Comparison of ENCODE assay signal across 9 mouse cellular contexts in the genomic region with DNA sequence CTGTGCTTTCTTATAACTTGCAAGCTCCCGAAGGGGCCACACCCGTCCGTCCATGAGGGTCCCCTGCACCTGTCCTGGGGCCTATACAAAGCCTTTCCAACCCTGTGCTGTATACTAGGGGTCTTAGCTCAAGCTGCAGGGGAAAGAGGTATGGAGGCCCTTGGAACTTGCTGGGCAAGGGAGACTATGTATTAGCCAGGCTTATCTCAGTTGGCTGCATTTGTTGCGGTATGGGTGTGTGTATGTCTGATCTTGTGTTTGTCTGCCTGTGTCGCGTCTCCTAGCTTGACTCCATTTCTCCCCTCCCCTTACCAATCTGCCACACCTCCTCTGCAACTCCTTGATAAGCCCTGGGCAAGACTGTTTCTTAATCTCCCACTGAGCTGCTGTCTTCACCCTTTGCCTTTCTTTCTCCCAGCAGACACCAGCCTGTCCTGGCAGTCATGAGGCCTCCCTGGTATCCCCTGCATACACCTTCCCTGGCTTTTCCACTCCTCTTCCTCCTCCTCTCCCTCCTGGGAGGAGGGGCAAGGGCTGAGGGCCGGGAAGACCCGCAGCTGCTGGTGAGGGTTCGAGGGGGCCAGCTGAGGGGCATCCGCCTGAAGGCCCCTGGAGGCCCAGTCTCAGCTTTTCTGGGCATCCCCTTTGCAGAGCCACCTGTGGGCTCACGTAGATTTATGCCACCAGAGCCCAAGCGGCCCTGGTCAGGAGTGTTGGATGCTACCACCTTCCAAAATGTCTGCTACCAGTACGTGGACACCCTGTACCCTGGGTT. TPM values are rescaled to one million over a fixed set of nuclear protein-coding genes. Genes with fewer than 3 reads are reported as not detected.
DNase-seq lines count a peak whose midpoint lies in the region; ATAC-seq and TF ChIP-seq lines count a peak whose summit lies in the region.
"Had no signal": no experiment of that assay in that cellular context is flagged by ENCODE, and none has a peak within 500 bp of the region (broad histone marks: within the 10 kb centered on the region; RNA-seq: fewer than 3 reads in every experiment).

No protein-coding gene starts in this region.

- peaks cover 32% of the 10 kb centered on the region for H3K4me1 ChIP-seq in heart, postnatal 0 days (ENCODE audit: control insufficient read depth, insufficient read depth)
- H3K4me1 ChIP-seq in embryonic facial prominence, embryonic 10.5 days: peaks cover 49% of the 10 kb centered on the region
- H3K4me1 ChIP-seq in limb, embryonic 11.5 days (ENCODE audit: control insufficient read depth, insufficient read depth, low read length): peaks cover 22% of the 10 kb centered on the region
- peaks cover 68% of the 10 kb centered on the region for H3K4me1 ChIP-seq in neural tube, embryonic 15.5 days

- no peak overlapping the region for H3K27ac ChIP-seq in heart, postnatal 0 days (ENCODE audit: low read depth)
- H3K27ac ChIP-seq in embryonic facial prominence, embryonic 10.5 days (replicated peaks): peak overlapping the region; percentile 37; the same call in 1 of the 2 replicates
- H3K27ac ChIP-seq in limb, embryonic 11.5 days (replicated peaks; ENCODE audit: low read depth, low read length): no peak overlapping the region
- 0 out of 2 replicates have a peak overlapping the region, but pooled peaks have one; percentile 5 for H3K27ac ChIP-seq in neural tube, embryonic 15.5 days (replicated peaks)

- WGBS in heart, postnatal 0 days: 53% methylated on average over 13 of the region's 13 CpGs
- 52% methylated on average over 13 of the region's 13 CpGs for WGBS in embryonic facial prominence, embryonic 10.5 days
- 48% methylated on average over 13 of the region's 13 CpGs for WGBS in limb, embryonic 11.5 days
- WGBS in neural tube, embryonic 15.5 days: 58% methylated on average over 13 of the region's 13 CpGs

- H3K4me2 ChIP-seq in heart, postnatal 0 days (ENCODE audit: low read depth, low read length): peak overlapping the region; percentile 77; the same call in 1 of the 2 replicates
- H3K4me2 ChIP-seq in limb, embryonic 11.5 days (ENCODE audit: low read depth, severe bottlenecking): peak overlapping the region; percentile 2; the same call in 1 of the 2 replicates
- H3K4me2 ChIP-seq in neural tube, embryonic 15.5 days: peak overlapping the region; percentile 93

- H3K36me3 ChIP-seq in heart, postnatal 0 days (replicated peaks; ENCODE audit: control insufficient read depth, insufficient read depth, low read length): no peaks in the 10 kb centered on the region
- peaks cover 2% of the 10 kb centered on the region for H3K36me3 ChIP-seq in embryonic facial prominence, embryonic 10.5 days (replicated peaks)
- no peaks in the 10 kb centered on the region for H3K36me3 ChIP-seq in limb, embryonic 11.5 days (ENCODE audit: control insufficient read depth, insufficient read depth, low read length)
- H3K36me3 ChIP-seq in neural tube, embryonic 15.5 days: no peaks in the 10 kb centered on the region

- no peak for TF ChIP-seq CTCF in heart, postnatal 0 days (IDR thresholded peaks at IDR 0.05; ENCODE audit: low read depth)

- DNase-seq in heart, postnatal 0 days (ENCODE audit: low spot score): no peak
- DNase-seq in heart, adult 8-10 months (ENCODE audit: low spot score): no peak
- DNase-seq in embryonic facial prominence, embryonic 10.5 days (ENCODE audit: low spot score): no peak
- no peak for DNase-seq in limb, embryonic 11.5 days (ENCODE audit: low spot score)
- no peak for DNase-seq in layer of hippocampus, adult 9-11 months
- DNase-seq in left cerebral cortex, adult 8-10 months (ENCODE audit: low spot score in 2 of 2): no peak
- DNase-seq in adrenal gland, postnatal 25 days: no peak

- no peaks in the 10 kb centered on the region for H3K9me3 ChIP-seq in heart, postnatal 0 days (replicated peaks; ENCODE audit: control insufficient read depth, low read length)
- H3K9me3 ChIP-seq in embryonic facial prominence, embryonic 10.5 days: no peaks in the 10 kb centered on the region
- no peaks in the 10 kb centered on the region for H3K9me3 ChIP-seq in limb, embryonic 11.5 days (ENCODE audit: control insufficient read depth, low read length)
- H3K9me3 ChIP-seq in neural tube, embryonic 15.5 days (replicated peaks): no peaks in the 10 kb centered on the region

- no peak for ATAC-seq in heart, postnatal 0 days (ENCODE audit: insufficient read depth, low read depth)
- no peak for ATAC-seq in limb, embryonic 11.5 days (ENCODE audit: insufficient number of reproducible peaks, low FRiP score, low TSS enrichment, low read depth)
- no peak for ATAC-seq in neural tube, embryonic 15.5 days (ENCODE audit: low FRiP score)
- ATAC-seq: Patski had no signal

- H3K27me3 ChIP-seq in heart, postnatal 0 days (ENCODE audit: control insufficient read depth, insufficient read depth, low read length): peaks cover 41% of the 10 kb centered on the region
- peaks cover 66% of the 10 kb centered on the region for H3K27me3 ChIP-seq in embryonic facial prominence, embryonic 10.5 days (replicated peaks; ENCODE audit: low read depth, poor library complexity, severe bottlenecking)
- peaks cover 51% of the 10 kb centered on the region for H3K27me3 ChIP-seq in limb, embryonic 11.5 days (ENCODE audit: control insufficient read depth, insufficient read depth, low read length)
- H3K27me3 ChIP-seq in neural tube, embryonic 15.5 days (replicated peaks): peaks cover 25% of the 10 kb centered on the region

- TF ChIP-seq EP300 in heart, postnatal 0 days (IDR thresholded peaks at IDR 0.05; ENCODE audit: low read depth): no peak

- H3K9ac ChIP-seq in heart, postnatal 0 days (replicated peaks; ENCODE audit: low read depth, low read length): no peak overlapping the region
- H3K9ac ChIP-seq in limb, embryonic 11.5 days (ENCODE audit: low read length): no peak overlapping the region
- H3K9ac ChIP-seq in neural tube, embryonic 15.5 days (replicated peaks): peak overlapping the region; percentile 29

- no peak overlapping the region for H3K4me3 ChIP-seq in heart, postnatal 0 days (ENCODE audit: low read depth, low read length)
- H3K4me3 ChIP-seq in embryonic facial prominence, embryonic 10.5 days: peak overlapping the region; percentile 59
- H3K4me3 ChIP-seq in limb, embryonic 11.5 days (ENCODE audit: low read depth, low read length): 0 out of 2 replicates have a peak overlapping the region, but pooled peaks have one; percentile 30
- peak overlapping the region; percentile 56 for H3K4me3 ChIP-seq in neural tube, embryonic 15.5 days (replicated peaks)

RNA-seq across cellular contexts. Expression of a gene that starts 2.5 kb away (rescaled TPM):
- total RNA-seq in heart, postnatal 0 days (2014; rRNA removed; ENCODE audit: low replicate concordance): 5.3 and 5.9 TPM in 2 replicates
- polyA plus RNA-seq in heart, postnatal 0 days (2015; fragmentation: Nextera tagmentation; extraction: Ambion mirVana): 2.3 and 2.8 TPM in 2 replicates
- total RNA-seq in heart, adult 8-10 months (2022): 1 to 10 TPM; 1.5 to 3.3 (median 1.9) TPM
- 3.8 and 4.5 TPM in 2 replicates for polyA plus RNA-seq in embryonic facial prominence, embryonic 10.5 days (2016; fragmentation: Nextera tagmentation; extraction: Ambion mirVana)
- polyA plus RNA-seq in limb, embryonic 11.5 days (2014; fragmentation: Nextera tagmentation; extraction: Ambion mirVana): 1.3 and 1.7 TPM in 2 replicates
- 98.6 and 103 TPM in 2 replicates for polyA plus RNA-seq in neural tube, embryonic 15.5 days (2015; fragmentation: Nextera tagmentation; extraction: Ambion mirVana)
- total RNA-seq in left cerebral cortex, adult 8-10 months (2022): 10 to 100 TPM; 67.5 to 73.8 (median 70.9) TPM
- 6.7 and 10.9 TPM in 2 replicates for total RNA-seq in adrenal gland, postnatal 25 days (2021)

RNA-seq across cellular contexts. Expression of a gene that starts 4.7 kb away (rescaled TPM):
- total RNA-seq in heart, postnatal 0 days (2014; rRNA removed; ENCODE audit: low replicate concordance): 4.1 and 5.6 TPM in 2 replicates
- polyA plus RNA-seq in heart, postnatal 0 days (2015; fragmentation: Nextera tagmentation; extraction: Ambion mirVana): 11.5 and 11.9 TPM in 2 replicates
- total RNA-seq in heart, adult 8-10 months (2022): 10 to 100 TPM in 2 of 4 experiments, 1 to 10 TPM in 2; 7.7 to 10.4 (median 9.7) TPM
- polyA plus RNA-seq in embryonic facial prominence, embryonic 10.5 days (2016; fragmentation: Nextera tagmentation; extraction: Ambion mirVana): 7.8 and 8.3 TPM in 2 replicates
- polyA plus RNA-seq in limb, embryonic 11.5 days (2014; fragmentation: Nextera tagmentation; extraction: Ambion mirVana): 7.4 and 7.6 TPM in 2 replicates
- 29.0 and 29.5 TPM in 2 replicates for polyA plus RNA-seq in neural tube, embryonic 15.5 days (2015; fragmentation: Nextera tagmentation; extraction: Ambion mirVana)
- 10 to 100 TPM; 14.0 to 16.8 (median 16.1) TPM for total RNA-seq in left cerebral cortex, adult 8-10 months (2022)
- total RNA-seq in adrenal gland, postnatal 25 days (2021): 9.6 and 12.1 TPM in 2 replicates

RNA-seq across cellular contexts. Expression of a gene that starts 17.7 kb away (rescaled TPM):
- total RNA-seq in heart, postnatal 0 days (2014; rRNA removed; ENCODE audit: low replicate concordance): 77.2 and 139 TPM in 2 replicates
- polyA plus RNA-seq in heart, postnatal 0 days (2015; fragmentation: Nextera tagmentation; extraction: Ambion mirVana): 34.9 and 38.0 TPM in 2 replicates
- total RNA-seq in heart, adult 8-10 months (2022): 10 to 100 TPM; 54.4 to 62.6 (median 60.3) TPM
- polyA plus RNA-seq in embryonic facial prominence, embryonic 10.5 days (2016; fragmentation: Nextera tagmentation; extraction: Ambion mirVana): 191 and 214 TPM in 2 replicates
- 175 and 177 TPM in 2 replicates for polyA plus RNA-seq in limb, embryonic 11.5 days (2014; fragmentation: Nextera tagmentation; extraction: Ambion mirVana)
- 90.7 and 94.3 TPM in 2 replicates for polyA plus RNA-seq in neural tube, embryonic 15.5 days (2015; fragmentation: Nextera tagmentation; extraction: Ambion mirVana)
- total RNA-seq in left cerebral cortex, adult 8-10 months (2022): 100 to 1,000 TPM; 164 to 219 (median 188) TPM
- total RNA-seq in adrenal gland, postnatal 25 days (2021): 164 and 195 TPM in 2 replicates

RNA-seq across cellular contexts. Expression of a gene that starts 24.4 kb away (rescaled TPM):
- total RNA-seq in heart, postnatal 0 days (2014; rRNA removed; ENCODE audit: low replicate concordance): 44.8 and 46.8 TPM in 2 replicates
- polyA plus RNA-seq in heart, postnatal 0 days (2015; fragmentation: Nextera tagmentation; extraction: Ambion mirVana): 22.9 and 28.6 TPM in 2 replicates
- 10 to 100 TPM; 11.5 to 13.2 (median 12.4) TPM for total RNA-seq in heart, adult 8-10 months (2022)
- 73.1 and 76.2 TPM in 2 replicates for polyA plus RNA-seq in embryonic facial prominence, embryonic 10.5 days (2016; fragmentation: Nextera tagmentation; extraction: Ambion mirVana)
- 56.5 and 57.2 TPM in 2 replicates for polyA plus RNA-seq in limb, embryonic 11.5 days (2014; fragmentation: Nextera tagmentation; extraction: Ambion mirVana)
- polyA plus RNA-seq in neural tube, embryonic 15.5 days (2015; fragmentation: Nextera tagmentation; extraction: Ambion mirVana): 14.0 and 26.0 TPM in 2 replicates
- total RNA-seq in left cerebral cortex, adult 8-10 months (2022): 1 to 10 TPM; 3.9 to 7.6 (median 5.1) TPM
- total RNA-seq in adrenal gland, postnatal 25 days (2021): 32.3 and 40.8 TPM in 2 replicates

RNA-seq across cellular contexts. Expression of a gene that starts 43.6 kb away (rescaled TPM):
- 7.3 and 14.8 TPM in 2 replicates for total RNA-seq in heart, postnatal 0 days (2014; rRNA removed; ENCODE audit: low replicate concordance)
- 4.0 and 4.5 TPM in 2 replicates for polyA plus RNA-seq in heart, postnatal 0 days (2015; fragmentation: Nextera tagmentation; extraction: Ambion mirVana)
- total RNA-seq in heart, adult 8-10 months (2022): 1 to 10 TPM; 1.3 to 2.1 (median 2.0) TPM
- polyA plus RNA-seq in embryonic facial prominence, embryonic 10.5 days (2016; fragmentation: Nextera tagmentation; extraction: Ambion mirVana): 12.6 and 13.4 TPM in 2 replicates
- polyA plus RNA-seq in limb, embryonic 11.5 days (2014; fragmentation: Nextera tagmentation; extraction: Ambion mirVana): 4.7 and 6.4 TPM in 2 replicates
- 26.5 and 26.8 TPM in 2 replicates for polyA plus RNA-seq in neural tube, embryonic 15.5 days (2015; fragmentation: Nextera tagmentation; extraction: Ambion mirVana)
- total RNA-seq in left cerebral cortex, adult 8-10 months (2022): 10 to 100 TPM; 24.4 to 28.0 (median 26.5) TPM
- 9.2 and 17.7 TPM in 2 replicates for total RNA-seq in adrenal gland, postnatal 25 days (2021)

Comparison
In these comparisons a context has a peak if more than half of its experiments do, and no peak if none do; other contexts are left out.
1. H3K27ac ChIP-seq: peak in embryonic facial prominence, embryonic 10.5 days (single experiment) and neural tube, embryonic 15.5 days (single experiment); none in heart, postnatal 0 days (single experiment) and limb, embryonic 11.5 days (single experiment).
2. H3K4me2 ChIP-seq: peak in every context shown above with its lines; median percentile 93 in neural tube, embryonic 15.5 days; 77 in heart, postnatal 0 days; 2 in limb, embryonic 11.5 days.